In the genomic region with DNA sequence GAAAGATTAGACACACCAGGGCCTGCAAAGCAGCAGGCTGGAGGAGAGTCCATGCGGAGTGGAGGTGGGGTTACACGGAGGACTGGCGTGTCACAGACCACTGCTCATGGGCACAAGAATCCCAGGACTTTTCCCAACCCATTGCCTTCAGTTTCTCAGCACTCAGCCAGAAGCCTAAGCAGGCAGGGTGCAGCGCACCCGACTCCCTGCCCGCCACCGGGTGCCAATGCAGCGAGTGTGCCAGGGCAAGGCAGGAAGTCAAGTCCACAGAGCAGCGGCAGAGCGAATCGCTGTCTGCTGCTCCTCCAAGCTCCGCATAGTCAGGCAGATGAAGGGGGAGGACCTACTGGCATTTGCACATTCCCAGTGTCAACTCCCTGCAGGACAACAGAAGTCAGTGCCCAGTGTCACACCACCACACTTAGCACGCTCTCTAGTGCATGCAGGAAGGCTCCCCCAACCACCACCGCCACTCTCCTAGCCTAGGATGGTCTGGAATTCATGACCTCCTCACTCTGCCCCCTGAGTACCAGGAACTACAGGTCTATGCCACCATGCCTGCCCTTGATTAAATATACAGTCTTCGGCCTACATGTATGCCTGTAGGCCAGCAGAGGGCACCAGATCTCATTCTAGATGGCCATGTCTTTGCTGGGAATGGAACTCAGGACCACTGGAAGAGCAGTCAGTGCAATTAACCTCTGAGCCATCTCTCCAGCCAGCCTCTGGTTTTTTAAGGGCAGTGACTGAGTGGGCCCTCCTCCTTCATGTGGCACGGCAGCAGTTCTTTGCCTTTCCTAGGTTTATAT, we compare ENCODE assay signal across 8 mouse cellular contexts. TPM values are rescaled to one million over a fixed set of nuclear protein-coding genes. Genes with fewer than 3 reads are reported as not detected.
DNase-seq lines count a peak whose midpoint lies in the region; ATAC-seq lines count a peak whose summit lies in the region.

No protein-coding gene starts in this region.

- ATAC-seq in heart, embryonic 13.5 days (ENCODE audit: extremely low read depth, insufficient number of reproducible peaks, low FRiP score, low TSS enrichment) = no peak; the same call in 1 of the 2 replicates
- ATAC-seq in forebrain, embryonic 14.5 days = 0 out of 2 replicates have a peak, but pooled peaks have one; percentile 32

- no peak for DNase-seq in heart, adult 9 months (ENCODE audit: low spot score in 2 of 2)
- peak; percentile 83 for DNase-seq in CD4-positive, CD25-positive, alpha-beta regulatory T cell, adult 2 months (ENCODE audit: low read depth, low spot score)
- DNase-seq in adrenal gland, postnatal 10 days = peak; percentile 62
- DNase-seq in forebrain, embryonic 14.5 days (ENCODE audit: low spot score) = peak; percentile 71
- peak; percentile 65 for DNase-seq in kidney, postnatal 10 days
- peak; percentile 78 for DNase-seq in naive thymus-derived CD4-positive, alpha-beta T cell, adult 2 months (ENCODE audit: low read depth)
- no peak for DNase-seq in urinary bladder, adult 18-20 months (ENCODE audit: low spot score in 2 of 2)

- 42% methylated on average over 16 of the region's 16 CpGs for WGBS in heart, embryonic 13.5 days
- WGBS in forebrain, embryonic 14.5 days = 40% methylated on average over 16 of the region's 16 CpGs

- H3K4me1 ChIP-seq in heart, embryonic 13.5 days = peaks cover 36% of the 10 kb centered on the region
- 0 out of 2 replicates have a peak, but pooled peaks cover 3% of the 10 kb centered on the region for H3K4me1 ChIP-seq in forebrain, embryonic 14.5 days (ENCODE audit: control insufficient read depth, insufficient read depth, low read length)

- no peaks in the 10 kb centered on the region for H3K36me3 ChIP-seq in heart, embryonic 13.5 days
- no peaks in the 10 kb centered on the region for H3K36me3 ChIP-seq in forebrain, embryonic 14.5 days (ENCODE audit: control insufficient read depth, insufficient read depth, low read length)

- peaks cover 40% of the 10 kb centered on the region for H3K27me3 ChIP-seq in heart, embryonic 13.5 days (replicated peaks)
- H3K27me3 ChIP-seq in forebrain, embryonic 14.5 days (replicated peaks; ENCODE audit: control insufficient read depth, insufficient read depth, low read length) = no peaks in the 10 kb centered on the region

- H3K9me3 ChIP-seq in heart, embryonic 13.5 days = no peaks in the 10 kb centered on the region
- H3K9me3 ChIP-seq in forebrain, embryonic 14.5 days (replicated peaks; ENCODE audit: control insufficient read depth, low read length) = no peaks in the 10 kb centered on the region

- H3K27ac ChIP-seq in heart, embryonic 13.5 days (replicated peaks) = peak overlapping the region; percentile 88
- H3K27ac ChIP-seq in forebrain, embryonic 14.5 days (ENCODE audit: low read depth, low read length) = no peak overlapping the region

- 0 out of 2 replicates have a peak overlapping the region, but pooled peaks have one; percentile 19 for H3K9ac ChIP-seq in heart, embryonic 13.5 days
- H3K9ac ChIP-seq in forebrain, embryonic 14.5 days (ENCODE audit: low read length) = no peak overlapping the region

- no peak overlapping the region for H3K4me2 ChIP-seq in heart, embryonic 13.5 days
- no peak overlapping the region for H3K4me2 ChIP-seq in forebrain, embryonic 14.5 days (ENCODE audit: low read length)

- H3K4me3 ChIP-seq in heart, embryonic 13.5 days = no peak overlapping the region
- no peak overlapping the region for H3K4me3 ChIP-seq in forebrain, embryonic 14.5 days (ENCODE audit: low read depth, low read length)

RNA-seq across cellular contexts. Expression of a gene that starts 2.5 kb away (rescaled TPM):
- 0.36 and 0.37 TPM in 2 replicates for polyA plus RNA-seq in heart, embryonic 13.5 days (2015; fragmentation: Nextera tagmentation; extraction: Ambion mirVana)
- total RNA-seq in adrenal gland, postnatal 10 days (2021) = under 1 TPM; 0.30 to 0.33 TPM
- 0.09 and 0.15 TPM in 2 replicates for polyA plus RNA-seq in forebrain, embryonic 14.5 days (2014; fragmentation: Nextera tagmentation; extraction: Ambion mirVana)

RNA-seq across cellular contexts. Expression of a gene that starts 5.2 kb away (rescaled TPM):
- polyA plus RNA-seq in heart, embryonic 13.5 days (2015; fragmentation: Nextera tagmentation; extraction: Ambion mirVana) = 281 and 304 TPM in 2 replicates
- total RNA-seq in adrenal gland, postnatal 10 days (2021) = 100 to 1,000 TPM; 147 to 153 TPM
- 293 and 315 TPM in 2 replicates for polyA plus RNA-seq in forebrain, embryonic 14.5 days (2014; fragmentation: Nextera tagmentation; extraction: Ambion mirVana)

RNA-seq across cellular contexts. Expression of a gene that starts 37.4 kb away (rescaled TPM):
- polyA plus RNA-seq in heart, embryonic 13.5 days (2015; fragmentation: Nextera tagmentation; extraction: Ambion mirVana) = 103 and 104 TPM in 2 replicates
- 10 to 100 TPM; 78.0 to 81.5 TPM for total RNA-seq in adrenal gland, postnatal 10 days (2021)
- 28.3 and 45.5 TPM in 2 replicates for polyA plus RNA-seq in forebrain, embryonic 14.5 days (2014; fragmentation: Nextera tagmentation; extraction: Ambion mirVana)

RNA-seq across cellular contexts. Expression of a gene that starts 50.2 kb away (rescaled TPM):
- 5.7 and 6.9 TPM in 2 replicates for polyA plus RNA-seq in heart, embryonic 13.5 days (2015; fragmentation: Nextera tagmentation; extraction: Ambion mirVana)
- 10 to 100 TPM; 11.6 to 15.9 TPM for total RNA-seq in adrenal gland, postnatal 10 days (2021)
- 2.7 TPM in 2 replicates for polyA plus RNA-seq in forebrain, embryonic 14.5 days (2014; fragmentation: Nextera tagmentation; extraction: Ambion mirVana)

RNA-seq across cellular contexts. Expression of a gene that starts 50.2 kb away (rescaled TPM):
- polyA plus RNA-seq in heart, embryonic 13.5 days (2015; fragmentation: Nextera tagmentation; extraction: Ambion mirVana) = 9.3 and 10.4 TPM in 2 replicates
- total RNA-seq in adrenal gland, postnatal 10 days (2021) = 1 to 10 TPM; 6.3 to 6.6 TPM
- 2.5 and 3.8 TPM in 2 replicates for polyA plus RNA-seq in forebrain, embryonic 14.5 days (2014; fragmentation: Nextera tagmentation; extraction: Ambion mirVana)

Comparison
In these comparisons a context has a peak if more than half of its experiments do, and no peak if none do; other contexts are left out.
1. DNase-seq: peak in CD4-positive, CD25-positive, alpha-beta regulatory T cell, adult 2 months (single experiment), adrenal gland, postnatal 10 days (single experiment), forebrain, embryonic 14.5 days (single experiment), kidney, postnatal 10 days (single experiment) and naive thymus-derived CD4-positive, alpha-beta T cell, adult 2 months (single experiment); none in heart, adult 9 months (0 of 2) and urinary bladder, adult 18-20 months (0 of 2).